Mouse (Mus musculus) mouse trophoblast stem cell (cell line): ENCODE data around the gene Stat2.

ENCODE experiments used
- in situ Hi-C, 2 experiments: fragments of 300-500 bp; cut with MseI, MboI; formaldehyde crosslinking; loops; 2 replicates in 1 of 2; 3 replicates in 1 of 2; pipeline ENCODE4 v1.15.1; 2025

Gene Stat2

GRCm38 (mm10) chr10:128270287-128270841, at the start of gene Stat2:
TSS of gene Stat2 (plus strand) at chr10:128270559.
- in situ Hi-C loops = no loop called here

DNA sequence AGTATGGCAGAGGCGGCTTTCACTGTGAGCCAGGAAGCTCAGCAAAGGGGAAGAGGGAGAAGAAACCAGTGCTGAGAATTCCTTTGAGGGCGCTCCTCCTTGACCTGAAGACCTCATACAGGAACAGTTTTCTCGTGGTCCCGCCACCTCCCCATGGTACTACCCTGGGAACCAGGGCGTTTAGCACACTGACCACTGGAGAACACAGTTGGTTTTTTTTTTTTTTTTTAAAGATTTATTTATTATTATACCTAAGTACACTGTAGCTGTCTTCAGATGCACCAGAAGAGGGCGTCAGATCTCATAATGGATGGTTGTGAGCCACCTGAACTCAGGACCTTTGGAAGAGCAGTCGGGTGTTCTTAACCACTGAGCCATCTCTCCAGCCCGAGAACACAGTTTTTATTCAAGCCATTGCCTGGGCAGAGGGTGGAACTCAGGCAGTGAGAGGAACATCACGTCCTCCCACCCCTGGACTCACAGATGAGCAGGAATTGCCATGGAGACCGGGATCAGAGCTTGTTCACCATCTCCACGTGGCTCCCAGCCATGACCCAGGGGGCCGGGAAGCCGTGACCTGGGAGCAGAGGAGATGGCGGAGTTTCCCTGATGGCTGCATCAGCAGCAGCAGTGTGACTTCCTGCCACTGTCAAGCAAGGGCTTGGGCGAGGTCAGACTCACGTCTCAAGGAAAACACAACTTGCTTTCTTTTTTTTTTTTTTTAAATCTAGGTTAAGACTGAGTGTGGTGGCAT, 48.6 kb upstream of the Stat2 start:
- in situ Hi-C loops = no loop called here

GRCm38 (mm10) chr10:128225064-128225463, 45.3 kb upstream of the Stat2 start:
- in situ Hi-C loops = no loop called here

GRCm38 (mm10) chr10:128225538-128225937, 44.8 kb upstream of the Stat2 start, which contains the start of gene Mip:
TSS of gene Mip (plus strand) at chr10:128225838.
- in situ Hi-C loops = no loop called here

DNA sequence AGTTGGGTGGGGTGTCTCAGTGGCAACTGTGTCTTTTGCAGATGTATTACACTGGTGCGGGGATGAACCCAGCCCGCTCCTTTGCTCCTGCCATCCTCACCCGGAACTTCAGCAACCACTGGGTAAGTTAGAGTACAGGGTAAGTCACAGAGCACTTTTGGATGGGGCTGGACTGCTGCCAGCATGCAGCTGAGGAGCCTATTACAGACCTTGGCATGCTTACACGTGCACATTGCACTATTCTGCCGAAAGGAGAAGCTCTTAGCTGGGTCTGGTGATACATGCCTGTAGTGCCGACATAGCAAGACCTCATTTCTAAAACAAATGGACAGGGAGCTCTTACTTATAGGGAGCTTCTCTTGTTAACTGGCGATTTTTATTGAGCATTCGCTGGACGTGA, 42.8 kb upstream of the Stat2 start:
- in situ Hi-C loops = no loop called here

DNA sequence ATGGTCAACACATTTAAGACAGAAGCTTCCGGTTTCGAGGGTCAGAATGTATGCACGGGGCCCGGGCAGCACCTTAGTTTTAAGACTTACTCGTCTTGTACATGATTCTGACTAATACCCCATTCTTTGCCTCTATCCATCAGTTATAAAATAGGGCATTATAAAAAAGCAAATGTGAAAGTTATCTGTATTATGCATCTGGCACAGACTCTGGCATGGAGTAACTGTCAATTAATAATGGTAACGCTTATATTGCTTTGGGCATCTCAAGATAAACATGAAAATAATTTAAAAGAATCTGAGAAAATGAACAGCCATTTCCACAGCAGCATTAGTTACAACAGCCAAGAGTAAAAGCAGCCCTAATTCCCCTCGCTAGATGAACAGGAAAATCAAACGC, 42.4 kb upstream of the Stat2 start:
- in situ Hi-C loops = no loop called here

- in situ Hi-C loops = no loop called here
These were observed 39.8 kb upstream of the Stat2 start for GRCm38 (mm10) chr10:128230582-128230981.

GRCm38 (mm10) chr10:128231146-128231545, 39.2 kb upstream of the Stat2 start:
- in situ Hi-C loops = no loop called here

- in situ Hi-C loops = no loop called here
These were observed 38.5 kb upstream of the Stat2 start, which contains the start of gene Timeless for GRCm38 (mm10) chr10:128231697-128232419. TSS of gene Timeless (plus strand) at chr10:128232065.

DNA sequence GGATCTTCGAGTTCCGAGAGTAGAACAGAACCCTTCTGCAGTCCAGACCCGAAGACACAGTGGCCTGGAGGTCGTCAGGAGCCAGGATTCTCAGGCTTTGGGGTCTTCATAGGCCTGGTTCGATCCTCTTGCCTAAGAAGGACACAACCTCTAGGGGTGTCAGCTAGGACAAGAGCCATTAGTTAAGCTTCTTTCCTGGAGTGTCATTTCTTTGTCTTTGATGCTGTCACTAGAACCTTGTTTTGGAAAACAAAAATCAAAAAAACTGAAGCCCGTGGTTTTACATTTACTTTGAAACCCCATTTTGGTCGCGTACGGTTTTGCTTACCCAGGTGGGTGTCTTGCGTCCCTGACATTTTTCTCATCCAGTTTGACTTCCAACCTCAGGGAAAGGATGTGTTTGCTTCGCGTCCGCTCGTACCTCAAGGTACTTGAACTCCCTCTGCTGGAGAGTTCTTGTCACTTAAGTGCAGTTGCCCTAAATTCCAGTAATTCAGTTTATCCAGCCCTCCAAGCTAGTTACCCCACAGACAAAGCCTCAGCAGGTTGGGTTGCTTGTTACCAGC, 37.9 kb upstream of the Stat2 start:
- in situ Hi-C loops = no loop called here

DNA sequence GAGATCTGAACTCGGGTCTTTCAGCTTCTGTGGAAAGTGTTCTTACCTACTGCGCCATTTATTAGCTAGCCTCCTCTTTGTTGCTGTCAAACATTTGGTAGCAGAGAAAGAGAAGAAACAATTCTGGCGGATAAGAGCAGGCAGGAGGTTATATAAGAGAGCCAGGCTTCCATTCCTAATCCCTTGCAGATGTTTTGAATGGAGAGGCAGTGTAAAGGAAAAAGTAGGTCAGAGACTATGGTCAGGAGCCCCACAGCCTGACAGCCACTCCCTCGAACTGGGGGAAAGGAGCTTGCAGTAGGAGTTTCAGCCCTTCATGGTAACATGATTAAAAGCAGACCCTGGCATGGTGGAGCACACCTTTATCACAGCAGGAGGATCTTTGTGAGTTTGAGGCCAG, 34.0 kb upstream of the Stat2 start:
- in situ Hi-C loops = no loop called here

- in situ Hi-C loops = no loop called here
These were observed 32.4 kb upstream of the Stat2 start for GRCm38 (mm10) chr10:128237807-128238480.

DNA sequence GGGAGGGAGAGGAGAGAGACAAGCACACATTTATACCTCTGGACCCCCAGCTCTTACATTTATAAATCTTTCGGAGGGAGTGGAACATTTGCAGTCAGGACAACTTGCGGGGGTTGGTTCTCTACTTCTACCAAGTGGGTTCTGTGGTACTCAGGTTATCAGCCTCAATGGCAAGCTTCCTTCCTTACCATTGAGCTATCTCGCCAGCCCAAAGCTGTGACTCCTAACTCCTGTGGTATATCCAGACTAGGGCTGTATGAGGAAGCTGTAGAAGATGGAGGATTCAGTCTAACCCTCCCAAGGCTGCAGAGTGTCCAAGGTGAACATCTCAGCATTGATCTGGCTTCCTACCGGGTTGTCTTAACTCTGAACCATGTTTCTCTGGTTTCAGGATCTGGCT, 31.2 kb upstream of the Stat2 start:
- in situ Hi-C loops = no loop called here

GRCm38 (mm10) chr10:128240131-128240530, 30.2 kb upstream of the Stat2 start:
- in situ Hi-C loops = no loop called here

DNA sequence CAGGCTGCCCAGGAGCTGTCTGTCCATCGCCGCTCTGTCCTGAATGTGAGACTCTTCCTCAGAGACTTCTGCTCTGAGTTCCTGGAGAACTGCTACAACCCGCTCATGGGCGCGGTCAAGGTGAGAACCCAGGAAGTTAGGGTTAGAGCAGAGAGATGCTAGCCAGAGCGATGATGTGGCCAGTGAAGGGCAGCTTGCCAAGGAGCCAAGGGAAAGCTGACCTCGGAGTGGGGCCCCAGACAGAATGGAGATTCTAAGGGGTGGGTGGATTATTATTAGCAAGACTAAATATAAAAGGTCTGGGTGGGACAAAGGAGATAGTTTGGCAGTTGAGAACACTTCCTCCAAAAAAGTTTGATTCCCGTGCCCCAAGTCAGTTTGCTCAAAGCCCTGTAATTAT, 27.1 kb upstream of the Stat2 start:
- in situ Hi-C loops = no loop called here

DNA sequence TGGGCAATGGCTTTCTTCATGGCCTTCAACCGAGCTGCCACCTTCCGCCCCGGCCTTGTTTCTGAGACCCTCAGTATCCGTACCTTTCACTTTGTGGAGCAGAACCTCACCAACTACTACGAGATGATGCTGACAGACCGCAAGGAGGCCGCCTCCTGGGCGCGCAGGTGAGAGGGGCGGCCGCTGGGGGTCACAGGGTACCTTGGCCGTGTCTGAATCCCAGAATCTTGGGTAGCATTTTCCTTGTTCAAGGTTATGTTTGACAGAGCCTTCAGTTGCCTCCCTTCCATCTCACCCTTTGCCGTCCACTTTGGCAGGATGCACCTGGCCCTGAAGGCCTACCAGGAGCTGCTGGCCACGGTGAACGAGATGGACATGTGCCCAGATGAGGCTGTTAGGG, 26.2 kb upstream of the Stat2 start:
- in situ Hi-C loops = no loop called here

DNA sequence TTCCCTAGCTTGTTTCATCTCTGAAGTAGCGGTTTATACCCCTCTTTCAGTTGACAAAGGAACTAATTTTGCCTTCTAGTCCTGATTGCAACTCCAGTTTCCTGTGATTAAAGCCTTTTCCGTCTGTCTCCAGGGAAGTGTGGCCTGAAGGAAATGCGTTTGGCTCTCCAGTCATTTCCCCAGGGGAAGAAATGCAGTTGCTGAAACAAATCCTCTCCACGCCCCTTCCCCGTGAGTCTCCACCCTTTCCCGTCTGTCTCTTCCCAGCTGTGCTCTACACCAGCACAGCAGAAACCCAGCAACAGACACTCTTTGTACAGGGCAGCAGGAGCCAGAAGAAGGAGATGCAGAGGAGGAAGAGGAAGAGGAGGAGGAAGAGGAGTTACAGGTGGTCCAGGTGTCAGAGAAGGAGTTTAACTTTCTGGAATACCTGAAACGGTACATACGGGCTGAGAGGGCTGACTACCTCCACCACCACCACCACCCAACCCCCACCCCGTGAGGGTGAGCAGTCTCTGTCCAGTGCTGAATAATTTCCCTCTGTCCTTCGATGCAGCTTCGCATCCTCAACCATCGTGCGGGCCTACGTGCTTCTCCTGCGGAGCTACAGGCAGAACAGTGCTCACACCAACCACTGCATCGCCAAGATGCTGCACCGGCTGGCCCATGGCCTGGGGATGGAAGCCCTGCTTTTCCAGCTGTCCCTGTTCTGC, 23.2 kb upstream of the Stat2 start:
- in situ Hi-C loops = no loop called here

DNA sequence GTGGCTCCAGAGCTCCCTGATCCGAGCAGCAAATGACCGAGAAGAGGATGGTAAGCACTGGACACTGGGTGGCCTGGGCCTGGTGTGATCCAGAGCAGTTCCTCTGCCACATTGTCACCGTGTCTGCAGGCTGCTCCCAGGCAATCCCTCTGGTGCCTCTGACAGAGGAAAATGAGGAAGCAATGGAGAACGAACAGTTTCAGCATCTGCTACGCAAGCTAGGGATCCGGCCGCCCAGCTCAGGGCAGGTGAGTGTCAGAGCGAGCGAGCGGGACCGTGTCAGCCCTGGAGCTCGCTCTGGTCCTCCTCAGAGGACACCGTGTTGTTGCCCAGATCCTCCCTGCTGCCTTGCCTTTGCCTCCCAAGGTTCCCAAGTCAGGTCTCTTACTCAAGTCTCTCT, 19.8 kb upstream of the Stat2 start:
- in situ Hi-C loops = no loop called here

- in situ Hi-C loops = no loop called here
These were observed 16.6 kb upstream of the Stat2 start, which contains the start of gene Apon for GRCm38 (mm10) chr10:128253677-128254255. TSS of gene Apon (plus strand) at chr10:128254096.

DNA sequence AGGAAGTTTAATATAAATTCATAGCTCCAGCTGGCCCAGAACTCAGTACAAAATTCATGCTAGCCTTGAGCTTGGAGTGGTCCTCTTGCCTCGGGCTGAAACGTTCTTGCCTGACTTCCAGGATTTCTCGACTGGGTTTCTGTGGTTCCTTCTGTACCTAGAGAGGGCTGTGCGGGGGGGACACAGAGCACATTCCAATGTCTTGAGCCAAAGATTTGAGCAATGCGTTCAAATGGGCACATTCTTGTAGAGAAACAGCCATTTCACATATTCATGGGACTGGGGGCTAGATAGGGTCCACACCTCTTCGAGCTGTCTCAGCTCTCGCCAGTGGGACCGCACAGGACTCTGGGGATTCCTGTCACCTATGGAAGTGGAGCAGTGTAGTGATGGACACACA, 14.4 kb upstream of the Stat2 start:
- in situ Hi-C loops = no loop called here

GRCm38 (mm10) chr10:128256328-128256727, 14.0 kb upstream of the Stat2 start:
- in situ Hi-C loops = no loop called here
